Mouse (Mus musculus): ENCODE data around the gene Slco1a1.
"Not testable (repeated sequence)": the region's sequence is repeated elsewhere in the genome, so short reads cannot be mapped to it uniquely, and the experiment has no call there.

Slco1a1 gene

GRCm38 (mm10) chr6:141946862-141947261 is at the start of gene Slco1a1:
Slco1a1 (minus strand) TSS chr6:141946962.
- no peak for DNase-seq (ENCODE audit: low read depth)

DNA sequence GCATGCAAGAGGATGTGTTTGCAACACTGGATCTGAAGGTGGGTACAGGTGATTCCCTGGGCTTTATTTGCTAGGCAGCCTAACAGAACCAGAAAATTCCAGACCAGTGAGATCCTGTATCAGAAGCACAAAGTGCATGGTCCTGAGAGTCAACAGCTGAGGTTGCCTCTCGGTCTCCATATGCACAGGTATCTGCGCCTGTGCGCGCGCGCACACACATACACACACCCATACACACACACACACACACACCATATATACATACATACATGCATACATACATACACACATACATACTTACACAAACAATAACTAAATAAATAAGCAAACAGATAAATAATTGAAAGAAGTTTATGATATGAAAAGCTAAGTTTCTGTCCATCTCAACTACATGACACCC is 40.0 kb upstream of the Slco1a1 start:
- DNase-seq (ENCODE audit: low read depth) = no peak

DNA sequence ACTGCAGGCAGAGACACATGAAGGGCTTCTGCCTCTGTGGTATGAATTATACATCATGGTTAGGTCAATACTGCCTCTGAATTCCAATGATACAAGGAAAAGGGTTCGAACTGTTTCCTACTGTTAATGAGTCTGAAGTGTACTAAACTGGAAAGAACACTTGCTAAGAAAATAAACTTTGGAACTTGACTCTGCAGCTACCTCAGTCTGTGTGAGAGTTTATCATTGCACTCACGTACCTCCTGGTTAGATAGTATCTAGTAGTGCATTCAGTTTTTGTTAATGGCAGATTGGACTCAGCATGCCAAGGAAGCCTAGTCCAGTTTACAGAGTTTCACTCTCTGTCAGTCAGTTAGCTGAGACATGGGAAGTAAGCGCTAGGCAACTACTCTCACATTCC is 37.9 kb upstream of the Slco1a1 start:
- DNase-seq (ENCODE audit: low read depth) = no peak

DNA sequence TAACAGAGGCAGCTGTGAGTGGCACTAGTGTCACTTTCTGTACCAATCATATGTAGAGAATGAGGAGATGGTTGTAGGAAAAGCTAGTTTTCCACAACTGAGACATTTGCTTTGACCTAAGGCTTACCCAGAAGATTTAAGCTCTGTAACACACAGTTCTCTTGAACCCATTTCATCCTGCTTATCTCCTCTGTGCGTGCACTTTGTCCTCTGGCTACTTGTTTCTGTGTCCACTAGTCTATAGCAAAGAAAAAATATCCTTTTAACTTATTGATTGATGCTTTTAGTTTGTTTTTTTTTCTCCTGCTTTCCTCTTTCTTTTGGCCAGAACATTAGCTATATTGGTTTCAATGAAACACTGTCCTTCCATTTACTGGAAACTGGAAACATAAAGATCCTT is 15.7 kb upstream of the Slco1a1 start:
- DNase-seq (ENCODE audit: low read depth) = no peak

GRCm38 (mm10) chr6:141961861-141962260 is 15.1 kb upstream of the Slco1a1 start:
- DNase-seq (ENCODE audit: low read depth) = no peak

GRCm38 (mm10) chr6:141960482-141960881 is 13.7 kb upstream of the Slco1a1 start:
- no peak for DNase-seq (ENCODE audit: low read depth)

- no peak for DNase-seq (ENCODE audit: low read depth)
These were observed 6.3 kb downstream of the Slco1a1 start for GRCm38 (mm10) chr6:141940451-141940850.

- no peak for DNase-seq (ENCODE audit: low read depth)
These were observed 48.6 kb downstream of the Slco1a1 start for GRCm38 (mm10) chr6:141898197-141898596.

DNA sequence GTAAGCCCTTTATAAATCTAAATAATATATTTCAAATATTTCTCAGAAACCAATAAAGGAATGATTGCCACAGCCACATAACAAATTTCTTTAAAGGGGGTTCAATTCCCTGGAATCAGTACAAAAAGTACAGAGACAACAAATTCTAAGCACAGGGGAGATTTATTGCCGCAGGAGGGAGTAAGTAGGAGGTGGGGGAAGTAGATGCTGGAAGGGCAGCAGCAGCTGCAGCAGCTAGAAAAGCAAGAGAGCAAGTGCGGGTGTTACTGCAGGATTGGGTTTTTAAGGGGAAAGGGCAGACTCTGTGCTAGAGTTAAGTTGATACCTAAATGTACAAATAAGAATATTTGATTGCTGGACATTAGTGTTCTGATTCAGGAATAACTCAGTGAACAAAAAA is 57.0 kb downstream of the Slco1a1 start:
- no peak for DNase-seq (ENCODE audit: low read depth)

DNA sequence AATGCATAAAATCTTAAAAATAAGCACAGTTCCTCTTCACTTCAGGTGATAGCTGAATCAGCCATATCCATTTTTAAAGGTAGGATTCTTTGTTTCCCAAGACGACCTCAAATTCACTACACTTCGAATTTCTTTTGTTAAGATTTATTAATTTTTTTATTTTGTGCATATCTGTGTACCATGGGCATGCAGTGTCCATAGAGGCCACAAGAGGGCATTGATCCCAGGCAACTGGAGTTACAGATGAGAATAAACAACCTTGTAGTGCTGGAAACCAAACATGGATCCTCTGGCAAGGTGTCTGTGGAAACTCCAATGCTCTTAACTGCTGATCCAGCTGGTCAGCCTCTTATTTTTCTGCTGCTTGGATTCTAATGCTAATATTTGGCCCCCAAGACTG is 58.5 kb downstream of the Slco1a1 start:
- no peak for DNase-seq (ENCODE audit: low read depth)

GRCm38 (mm10) chr6:141882581-141882980 is 64.2 kb downstream of the Slco1a1 start:
- DNase-seq (ENCODE audit: low read depth) = no peak

GRCm38 (mm10) chr6:141875742-141876141 is 71.0 kb downstream of the Slco1a1 start:
- not testable (repeated sequence) for DNase-seq (ENCODE audit: low read depth)

GRCm38 (mm10) chr6:141871711-141872110 is 75.1 kb downstream of the Slco1a1 start:
- no peak for DNase-seq (ENCODE audit: low read depth)

DNA sequence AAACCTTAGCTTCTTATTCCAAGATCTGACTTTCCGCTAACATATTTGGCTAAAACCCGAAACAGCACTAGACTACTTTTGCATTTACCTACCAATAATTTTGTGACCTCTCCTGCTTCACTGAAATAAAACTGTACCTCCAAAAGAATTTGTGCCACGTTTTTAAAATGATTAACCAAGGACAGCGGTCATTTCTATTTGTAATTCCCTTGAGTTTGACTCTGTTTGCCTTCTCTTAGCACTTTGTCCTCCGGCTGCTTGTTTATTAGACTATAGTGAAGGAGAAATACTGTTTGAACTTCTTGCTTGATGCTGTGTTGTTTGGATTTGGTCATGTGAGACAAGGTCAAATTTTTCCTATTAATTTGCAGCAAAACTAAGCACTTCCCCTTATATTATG is 78.0 kb downstream of the Slco1a1 start:
- no peak for DNase-seq (ENCODE audit: low read depth)

- no peak for DNase-seq (ENCODE audit: low read depth)
These were observed 80.7 kb downstream of the Slco1a1 start for GRCm38 (mm10) chr6:141866026-141866425.

DNA sequence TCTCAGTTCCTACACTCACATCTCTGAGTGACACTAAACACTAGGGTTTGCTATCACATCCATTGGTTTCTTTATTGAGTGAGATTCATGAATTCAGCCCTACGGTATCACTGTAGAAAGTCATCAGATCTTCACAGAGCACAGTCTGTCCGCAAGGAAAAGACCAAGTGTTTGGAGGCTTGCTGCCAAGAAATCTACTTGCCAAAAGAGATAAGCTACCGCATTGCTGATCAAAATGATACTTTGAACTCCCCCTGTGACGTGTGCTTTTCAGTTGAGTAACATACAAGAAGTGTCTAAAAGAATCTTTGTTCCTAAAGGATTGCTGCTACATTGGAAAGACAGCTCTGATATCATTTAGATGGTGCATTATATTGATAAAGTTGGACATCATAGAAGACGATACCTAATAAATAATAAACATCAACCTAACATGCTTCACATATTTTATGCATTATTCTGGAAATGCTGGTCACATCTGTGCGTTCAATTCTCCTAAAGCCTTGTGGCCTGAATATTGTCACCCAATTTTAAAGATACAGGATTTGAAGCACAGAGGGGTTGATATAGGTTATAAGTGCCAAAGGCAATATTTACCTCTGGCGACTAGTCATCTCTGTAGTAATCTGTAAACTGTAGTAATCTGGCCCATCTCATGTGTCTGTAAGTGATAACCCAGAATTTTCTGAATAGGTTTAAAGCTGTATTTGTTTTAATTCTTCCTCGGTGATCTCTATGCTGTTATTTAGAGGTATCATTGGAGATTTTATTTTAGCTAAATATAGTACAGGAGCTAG is 88.8 kb downstream of the Slco1a1 start:
- no peak for DNase-seq (ENCODE audit: low read depth)
